Mouse (Mus musculus) liver, embryonic 11.5 days (tissue): ENCODE data around the gene Mypop. TPM values are rescaled to one million over a fixed set of nuclear protein-coding genes. Genes with fewer than 3 reads are reported as not detected.

Experiments used
- ATAC-seq: fragments of 200-750 bp; cut with Nextera tagmentation; replicated peaks from 2 replicates; pipeline ENCODE4 v1.8.0; 2017; ENCODE audit warnings: moderate number of reproducible peaks, mild to moderate bottlenecking, moderate TSS enrichment, moderate library complexity; ENCODE audit not compliant: low FRiP score
- DNase-seq: peaks from one replicate; pipeline ENCODE4 v3.0.0-alpha.2; 2017; ENCODE audit warnings: low spot score
- H3K27ac ChIP-seq: fragments of 300-500 bp; sonication (generic); 2 replicates; pipeline ENCODE4 v1.5.1; 2014; ENCODE audit warnings: mild to moderate bottlenecking, low read depth, low read length, control low read depth
- H3K27me3 ChIP-seq: fragments of 300-500 bp; sonication (generic); replicated peaks from 2 replicates; pipeline ENCODE4 v1.6.1; 2014; ENCODE audit warnings: low read length, mixed read lengths; ENCODE audit not compliant: control insufficient read depth, insufficient read depth
- H3K36me3 ChIP-seq: fragments of 300-500 bp; sonication (generic); 2 replicates; pipeline ENCODE4 v1.6.1; 2014; ENCODE audit warnings: mild to moderate bottlenecking, low read length, moderate library complexity, mixed read lengths; ENCODE audit not compliant: control insufficient read depth, insufficient read depth
- H3K4me1 ChIP-seq: fragments of 300-500 bp; sonication (generic); replicated peaks from 2 replicates; pipeline ENCODE4 v1.6.1; 2014; ENCODE audit warnings: low read length, mixed read lengths; ENCODE audit not compliant: control insufficient read depth, insufficient read depth
- H3K4me2 ChIP-seq: fragments of 300-500 bp; sonication (generic); 2 replicates; pipeline ENCODE4 v1.6.1; 2014; ENCODE audit warnings: mild to moderate bottlenecking, control low read depth, moderate library complexity
- H3K4me3 ChIP-seq: fragments of 300-500 bp; sonication (generic); 2 replicates; pipeline ENCODE4 v1.5.1; 2014; ENCODE audit warnings: low read depth, low read length, control low read depth
- H3K9ac ChIP-seq: fragments of 300-500 bp; sonication (generic); 2 replicates; pipeline ENCODE4 v1.6.1; 2014; ENCODE audit warnings: low read depth, low read length, control low read depth
- H3K9me3 ChIP-seq: fragments of 300-500 bp; sonication (generic); 2 replicates; pipeline ENCODE4 v1.6.1; 2016; ENCODE audit warnings: low read length, inconsistent platforms, mixed read lengths; ENCODE audit not compliant: control insufficient read depth
- WGBS: fragments of 180-500 bp; shearing (Covaris S2); extraction: QIAGEN DNeasy Blood & Tissue Kit; methylation state at CpG from one replicate; pipeline ENCODE4 v1.1.7; 2014; 5-methylcytosine and 5-hydroxymethylcytosine counted together
- polyA plus RNA-seq: library from polyadenylated mRNA; unstranded; fragments of >200 nt; fragmentation: Nextera tagmentation; extraction: Ambion mirVana; gene quantifications from 2 replicates; pipeline ENCODE4 v1.2.1, GENCODE M21; 2014

Gene Mypop
- polyA plus RNA-seq, 1 experiment from 2014 or later = 1.5 TPM

DNA sequence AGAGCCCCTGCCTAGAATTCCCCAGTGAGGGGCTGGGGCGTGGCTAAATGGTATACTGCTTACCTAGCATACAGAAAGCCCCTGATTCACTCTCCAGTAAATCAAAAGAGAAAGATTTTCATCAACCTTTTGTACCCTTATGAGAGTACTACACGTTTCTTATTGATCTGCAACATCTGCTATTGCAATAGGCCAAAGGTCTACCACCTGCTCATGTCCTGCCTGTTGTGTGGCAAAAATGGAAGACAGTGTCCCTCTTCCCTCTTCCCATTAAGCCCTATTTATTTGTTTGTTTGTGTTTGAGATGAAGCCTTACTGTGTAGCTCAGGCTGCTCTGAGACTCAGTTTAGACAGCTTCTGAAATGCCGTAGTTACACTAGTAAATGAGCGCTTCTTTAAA lies 25.0 kb downstream of the Mypop start:
- Histone ChIP-seq H3K9me3 (no peaks in the 10 kb centered on the region), H3K36me3 (no peaks in the 10 kb centered on the region), H3K27me3 (peaks cover 9% of the 10 kb centered on the region), H3K4me3 (no peak overlapping the region), H3K27ac (no peak overlapping the region), H3K4me2 (no peak overlapping the region), H3K4me1 (peaks cover 10% of the 10 kb centered on the region), H3K9ac (no peak overlapping the region)
- no peak for ATAC-seq
- DNase-seq = no peak
- 73% methylated on average over 4 of the region's 4 CpGs for WGBS

DNA sequence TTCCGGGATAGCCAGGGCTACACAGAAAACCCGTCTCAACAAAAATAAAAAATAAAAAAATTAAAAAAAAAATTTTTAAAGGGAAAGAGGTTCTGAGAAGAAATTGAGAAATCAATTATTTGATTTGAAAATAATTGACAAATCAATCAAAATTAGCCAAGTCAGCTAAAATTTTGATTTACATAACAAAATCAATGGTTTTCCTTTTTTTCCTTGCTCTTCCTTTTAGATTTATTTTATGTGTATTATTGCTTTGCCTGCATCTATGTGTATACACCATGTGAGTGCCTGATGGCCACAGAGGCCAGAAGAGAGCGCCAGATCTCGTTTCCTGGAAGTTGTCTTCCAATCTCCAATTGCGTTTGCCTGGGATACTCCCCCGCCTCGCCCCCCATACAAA lies 26.9 kb downstream of the Mypop start:
- WGBS = 81% methylated on average over 7 of the region's 7 CpGs
- Histone ChIP-seq H3K4me3 (no peak overlapping the region), H3K36me3 (no peaks in the 10 kb centered on the region), H3K4me2 (no peak overlapping the region), H3K9me3 (no peaks in the 10 kb centered on the region), H3K4me1 (no peaks in the 10 kb centered on the region), H3K27me3 (peaks cover 27% of the 10 kb centered on the region), H3K27ac (no peak overlapping the region), H3K9ac (no peak overlapping the region)
- DNase-seq (no peak), ATAC-seq (no peak)

DNA sequence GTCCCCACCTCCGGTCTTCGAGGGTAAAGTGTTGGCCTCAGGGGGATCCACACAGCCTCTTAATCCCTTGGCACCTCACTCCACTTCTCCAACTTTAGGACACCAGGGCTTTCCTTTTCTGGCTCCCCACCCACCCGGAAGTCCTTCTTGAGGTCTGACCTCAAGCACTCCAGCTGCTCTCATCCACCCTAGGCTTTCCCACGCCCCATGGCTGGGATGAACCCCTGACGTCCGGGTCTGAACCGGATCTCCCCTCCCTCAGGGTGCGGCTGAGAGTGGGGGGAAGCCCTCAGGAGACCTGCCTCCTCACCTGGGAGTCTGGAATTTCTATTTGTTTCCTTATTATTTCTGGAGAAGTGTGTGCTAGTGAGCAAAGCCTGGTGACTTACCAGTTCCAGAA lies 30.0 kb downstream of the Mypop start:
- H3K36me3 ChIP-seq = no peaks in the 10 kb centered on the region
- peak overlapping the region; percentile 23; the same call in 1 of the 2 replicates for H3K9ac ChIP-seq
- no peaks in the 10 kb centered on the region for H3K9me3 ChIP-seq
- 4% methylated on average over 8 of the region's 8 CpGs for whole genome bisulfite sequencing
- peak overlapping the region; percentile 98 for H3K4me3 ChIP-seq
- no peak overlapping the region for H3K27ac ChIP-seq
- H3K4me1 ChIP-seq = peaks cover 15% of the 10 kb centered on the region
- peak overlapping the region; percentile 55 for H3K4me2 ChIP-seq
- ATAC-seq (no peak), DNase-seq (no peak)
- H3K27me3 ChIP-seq = peaks cover 36% of the 10 kb centered on the region

DNA sequence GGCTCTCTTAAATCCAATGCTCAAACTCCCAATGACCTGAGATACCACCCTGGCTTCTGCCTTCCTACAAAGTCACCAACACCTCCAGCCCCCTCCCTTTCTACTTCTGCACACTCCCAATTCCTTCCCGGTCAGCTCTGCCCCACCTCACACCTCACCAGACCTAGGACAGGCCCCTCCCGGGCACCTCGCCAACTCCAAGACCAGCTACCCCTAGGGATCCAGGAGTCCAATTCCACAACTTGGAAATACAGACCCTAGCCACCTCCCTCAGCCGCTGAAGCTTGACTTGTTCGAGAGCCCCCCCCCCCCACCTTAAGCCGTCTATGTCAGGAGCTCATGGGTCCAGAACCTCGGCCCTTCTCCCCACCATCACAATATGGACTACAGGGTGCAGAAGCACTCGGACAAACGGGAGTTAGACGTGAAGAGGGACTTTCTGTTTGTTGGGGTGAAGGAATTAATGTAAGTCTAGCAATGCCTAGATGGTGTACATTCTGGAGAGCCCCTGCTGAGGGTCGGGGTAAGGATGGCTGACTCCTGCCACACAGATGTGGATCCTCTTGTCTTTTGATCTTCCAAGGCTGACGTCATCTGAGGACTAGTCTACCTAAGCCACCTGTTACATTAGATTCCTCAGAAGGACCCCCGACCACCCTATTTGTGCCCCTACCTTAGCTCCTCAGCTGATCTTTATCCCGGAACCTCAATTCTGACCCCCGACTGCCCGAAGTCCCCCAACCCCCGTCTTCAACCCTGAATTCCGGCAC lies 31.3 kb downstream of the Mypop start:
- H3K27ac ChIP-seq = no peak overlapping the region

DNA sequence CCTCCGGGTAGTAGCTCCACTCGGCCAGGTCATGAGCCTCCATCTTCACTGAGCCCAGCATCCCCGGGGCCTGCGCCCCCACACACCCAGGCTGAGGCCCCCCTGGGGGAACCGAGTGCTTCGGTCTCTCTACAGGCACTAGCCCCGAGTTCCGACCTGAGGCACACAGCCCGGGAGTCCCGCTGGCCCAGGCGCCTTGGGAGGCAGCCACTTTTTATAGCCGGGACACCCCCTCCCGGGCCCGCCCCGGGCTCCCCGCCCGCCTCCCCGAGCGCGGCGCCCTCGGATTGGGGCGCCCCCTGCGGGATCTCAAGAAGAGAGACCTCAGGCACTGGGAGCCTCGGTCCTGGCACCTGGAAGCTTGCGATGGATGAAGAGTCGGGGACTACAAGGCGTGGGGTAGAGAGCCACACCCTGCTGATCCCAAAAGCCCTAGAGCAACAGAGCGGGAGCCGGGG lies 32.3 kb downstream of the Mypop start, which contains the start of gene Foxa3:
Gene Foxa3, minus strand, starts transcription at position 182 of the 458 bp plus-strand sequence.
- Histone ChIP-seq H3K36me3 (no peaks in the 10 kb centered on the region; the same call in 1 of the 2 replicates), H3K4me1 (peaks cover 22% of the 10 kb centered on the region), H3K4me3 (peak within 1 kb of the TSS; percentile 98), H3K9ac (peak within 1 kb of the TSS; percentile 95), H3K4me2 (peak within 1 kb of the TSS; percentile 96), H3K27ac (peak within 1 kb of the TSS; percentile 62; the same call in 1 of the 2 replicates), H3K9me3 (no peaks in the 10 kb centered on the region), H3K27me3 (peaks cover 36% of the 10 kb centered on the region)
- DNase-seq = no peak
- 4% methylated on average over 30 of the region's 30 CpGs for WGBS
- ATAC-seq = peak; percentile 30

More for the DNA sequence above, 31.3 kb downstream of the Mypop start:
- Histone ChIP-seq H3K9me3 (no peaks in the 10 kb centered on the region), H3K4me3 (peak overlapping the region; percentile 98), H3K4me1 (peaks cover 19% of the 10 kb centered on the region), H3K9ac (peak overlapping the region; percentile 46), H3K4me2 (peak overlapping the region; percentile 55), H3K36me3 (no peaks in the 10 kb centered on the region; the same call in 1 of the 2 replicates), H3K27me3 (peaks cover 36% of the 10 kb centered on the region)
- ATAC-seq = no peak
- no peak for DNase-seq
- 47% methylated on average over 18 of the region's 18 CpGs for WGBS

DNA sequence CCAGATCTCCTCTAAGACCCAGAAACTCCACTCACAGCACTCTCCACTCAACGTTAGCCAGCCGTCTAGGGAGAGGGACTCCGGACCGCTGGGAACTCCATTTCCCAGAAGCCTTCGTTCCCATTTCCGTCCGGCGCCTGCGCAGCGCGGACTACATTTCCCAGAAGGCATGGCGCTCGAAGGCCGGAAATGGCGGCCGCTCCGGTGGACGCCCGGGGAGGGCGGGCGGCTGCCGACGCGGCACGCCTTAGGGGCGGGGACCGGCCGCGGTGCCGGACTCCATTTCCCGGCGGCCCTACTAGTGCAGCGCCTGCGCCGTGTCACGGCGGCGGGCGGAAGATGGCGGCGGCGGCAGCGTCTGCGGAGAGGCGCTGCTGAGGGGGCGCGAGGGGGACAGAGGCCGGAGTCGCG lies 33.1 kb downstream of the Mypop start, which contains the start of gene Sympk:
Gene Sympk, plus strand, starts transcription at position 282 of the 411 bp plus-strand sequence.
- ATAC-seq (peak; percentile 91), DNase-seq (peak; percentile 94)
- peak within 1 kb of the TSS; percentile 95 for H3K9ac ChIP-seq
- H3K27me3 ChIP-seq = peaks cover 36% of the 10 kb centered on the region
- H3K4me2 ChIP-seq = peak within 1 kb of the TSS; percentile 96
- no peaks in the 10 kb centered on the region for H3K9me3 ChIP-seq
- peak within 1 kb of the TSS; percentile 62; the same call in 1 of the 2 replicates for H3K27ac ChIP-seq
- peaks cover 6% of the 10 kb centered on the region; the same call in 1 of the 2 replicates for H3K36me3 ChIP-seq
- peaks cover 22% of the 10 kb centered on the region for H3K4me1 ChIP-seq
- peak within 1 kb of the TSS; percentile 98 for H3K4me3 ChIP-seq
- WGBS = under 1% methylated on average over 44 of the region's 50 CpGs

DNA sequence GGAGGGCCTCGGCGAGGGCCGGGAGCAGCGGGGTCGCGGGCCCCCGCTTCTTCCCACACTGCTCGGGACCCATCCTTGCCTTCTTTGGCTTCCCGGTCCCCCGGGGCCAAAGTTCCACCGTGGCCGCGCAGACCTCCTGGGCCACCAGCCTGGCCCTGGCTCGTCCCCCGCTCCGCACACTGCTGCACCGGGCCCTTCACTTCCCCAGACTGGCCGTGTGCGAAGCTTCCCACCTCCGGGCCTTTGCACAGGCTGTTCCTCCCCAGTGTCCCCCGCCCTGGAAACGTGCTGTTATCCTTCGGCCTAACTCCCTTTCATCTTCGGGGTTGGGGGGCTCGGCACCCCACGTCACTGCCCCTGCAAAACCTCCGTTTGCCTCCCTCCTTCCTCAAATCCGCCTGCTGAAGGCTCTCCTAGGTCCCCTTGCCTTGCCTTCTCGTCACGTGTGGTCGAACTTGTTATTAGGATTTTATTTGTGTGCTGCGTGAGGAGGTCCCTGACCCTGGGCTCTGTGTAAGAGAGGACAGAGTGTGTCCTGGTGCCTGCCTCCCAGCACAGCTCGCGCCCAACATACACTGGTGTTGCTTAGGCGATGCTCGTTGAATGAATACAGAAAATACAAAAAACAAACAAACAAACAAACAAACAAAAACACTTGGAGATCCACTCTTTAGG lies 33.7 kb downstream of the Mypop start:
- Histone ChIP-seq H3K9ac (peak overlapping the region; percentile 95), H3K4me3 (peak overlapping the region; percentile 98), H3K9me3 (no peaks in the 10 kb centered on the region), H3K36me3 (peaks cover 11% of the 10 kb centered on the region), H3K4me1 (peaks cover 22% of the 10 kb centered on the region), H3K4me2 (peak overlapping the region; percentile 96), H3K27ac (peak overlapping the region; percentile 62; the same call in 1 of the 2 replicates), H3K27me3 (peaks cover 34% of the 10 kb centered on the region)
- DNase-seq (no peak), ATAC-seq (peak; percentile 60)
- 2% methylated on average over 36 of the region's 36 CpGs for WGBS

DNA sequence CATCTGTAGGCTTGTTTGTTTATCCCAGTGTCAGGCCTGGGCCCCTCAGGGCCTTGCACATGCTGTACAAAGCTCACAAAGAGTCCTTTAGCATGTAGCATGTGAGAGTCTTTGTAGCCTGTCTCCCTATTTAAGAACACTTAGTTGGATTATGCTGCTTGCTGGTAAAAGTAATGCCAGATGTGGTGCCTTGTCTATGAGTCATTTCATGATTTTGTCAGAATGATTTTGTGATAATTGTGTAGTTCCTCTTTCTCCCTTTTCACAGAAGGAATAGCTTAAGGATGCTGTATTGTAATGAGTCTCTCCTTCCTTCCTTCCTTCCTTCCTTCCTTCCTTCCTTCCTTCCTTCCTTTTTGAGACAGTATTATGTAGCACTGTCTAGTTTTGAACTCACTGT lies 37.0 kb downstream of the Mypop start:
- Histone ChIP-seq H3K36me3 (peaks cover 34% of the 10 kb centered on the region), H3K4me2 (no peak overlapping the region), H3K9me3 (no peaks in the 10 kb centered on the region), H3K27me3 (peaks cover 7% of the 10 kb centered on the region), H3K27ac (no peak overlapping the region), H3K4me1 (peaks cover 22% of the 10 kb centered on the region), H3K9ac (no peak overlapping the region), H3K4me3 (no peak overlapping the region)
- no peak for DNase-seq
- no peak for ATAC-seq
